11 mouse cellular contexts compared by ENCODE assay signal in the genomic region with DNA sequence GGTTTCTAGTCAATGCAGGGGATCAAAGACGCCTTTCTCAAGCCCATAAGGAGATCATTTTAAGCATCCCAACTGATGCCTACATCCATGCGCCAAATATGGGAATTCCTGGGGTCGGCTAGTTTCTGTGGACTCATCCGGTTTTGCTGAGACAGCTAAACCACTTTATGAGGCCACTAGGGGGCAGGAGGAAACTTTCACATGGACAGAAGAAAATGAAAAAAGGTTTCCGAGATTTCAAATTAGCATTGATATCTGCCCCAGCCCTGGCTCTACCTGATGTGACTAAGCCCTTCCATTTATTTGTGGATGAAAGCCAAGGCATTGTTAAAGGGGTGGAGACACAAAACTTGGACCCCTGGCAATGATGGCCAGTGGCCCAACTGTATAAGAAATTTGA. TPM values are rescaled to one million over a fixed set of nuclear protein-coding genes. Genes with fewer than 3 reads are reported as not detected.
DNase-seq lines count a peak whose midpoint lies in the region; ATAC-seq and TF ChIP-seq lines count a peak whose summit lies in the region.
"Had no signal": no experiment of that assay in that cellular context is flagged by ENCODE, and none has a peak within 500 bp of the region (broad histone marks: within the 10 kb centered on the region; RNA-seq: fewer than 3 reads in every experiment).

No protein-coding gene starts in this region.

- no peaks in the 10 kb centered on the region for H3K9me3 ChIP-seq in intestine, postnatal 0 days (ENCODE audit: control insufficient read depth)
- H3K9me3 ChIP-seq in intestine, embryonic 15.5 days: no peaks in the 10 kb centered on the region
- H3K9me3 ChIP-seq in forebrain, embryonic 15.5 days: no peaks in the 10 kb centered on the region
- H3K9me3 ChIP-seq: embryonic facial prominence, embryonic 15.5 days had no signal

- ATAC-seq in intestine, postnatal 0 days: no peak
- ATAC-seq in intestine, embryonic 15.5 days: no peak
- peak; percentile 52 for ATAC-seq in Patski
- ATAC-seq in neutrophil, adult 5-6 weeks (ENCODE audit: extremely low read depth, insufficient number of reproducible peaks, low FRiP score, poor library complexity, severe bottlenecking): peak; percentile 42; the same call in 1 of the 2 replicates
- no peak for ATAC-seq in forebrain, embryonic 15.5 days (replicated peaks)

- H3K4me3 ChIP-seq in intestine, postnatal 0 days (ENCODE audit: low read depth, low read length): no peak overlapping the region
- H3K4me3 ChIP-seq in intestine, embryonic 15.5 days (replicated peaks): no peak overlapping the region
- no peak overlapping the region for H3K4me3 ChIP-seq in forebrain, embryonic 15.5 days
- H3K4me3 ChIP-seq: embryonic facial prominence, embryonic 15.5 days; limb, embryonic 13.5 days had no signal

- H3K27me3 ChIP-seq in intestine, postnatal 0 days (replicated peaks; ENCODE audit: control insufficient read depth, insufficient read depth, low read length): no peaks in the 10 kb centered on the region
- H3K27me3 ChIP-seq in intestine, embryonic 15.5 days (replicated peaks): no peaks in the 10 kb centered on the region
- H3K27me3 ChIP-seq in Patski: no peaks in the 10 kb centered on the region
- no peaks in the 10 kb centered on the region for H3K27me3 ChIP-seq in forebrain, embryonic 15.5 days
- H3K27me3 ChIP-seq: embryonic facial prominence, embryonic 15.5 days; limb, embryonic 13.5 days had no signal

- peak; percentile 77 for TF ChIP-seq CTCF in intestine, postnatal 0 days (IDR thresholded peaks at IDR 0.05; ENCODE audit: low read depth)
- TF ChIP-seq CTCF in Patski (IDR thresholded peaks at IDR 0.05): peak; percentile 89

- CTCF ChIA-PET in Patski (lab: Charles Lee): no interaction called here

- H3K4me1 ChIP-seq in intestine, postnatal 0 days (replicated peaks; ENCODE audit: control insufficient read depth, insufficient read depth, low read length): no peaks in the 10 kb centered on the region
- 0 out of 2 replicates have a peak, but pooled peaks cover 5% of the 10 kb centered on the region for H3K4me1 ChIP-seq in intestine, embryonic 15.5 days (replicated peaks)
- no peaks in the 10 kb centered on the region for H3K4me1 ChIP-seq in forebrain, embryonic 15.5 days
- H3K4me1 ChIP-seq: limb, embryonic 13.5 days had no signal

- H3K27ac ChIP-seq in intestine, postnatal 0 days (ENCODE audit: low read depth, low read length): no peak overlapping the region
- H3K27ac ChIP-seq in intestine, embryonic 15.5 days: no peak overlapping the region
- no peak overlapping the region for H3K27ac ChIP-seq in forebrain, embryonic 15.5 days (replicated peaks)
- H3K27ac ChIP-seq: embryonic facial prominence, embryonic 15.5 days; limb, embryonic 13.5 days had no signal

- in situ Hi-C loops in Patski (cut with MboI; ENCODE audit: low pct_unique_long_range_greater_than_20kb): no loop called here

- POLR2A ChIA-PET in Patski (lab: Charles Lee): no interaction called here

- WGBS in intestine, postnatal 0 days: 19% methylated on average over 5 of the region's 5 CpGs
- 21% methylated on average over 5 of the region's 5 CpGs for WGBS in intestine, embryonic 15.5 days
- WGBS in forebrain, embryonic 15.5 days: 25% methylated on average over 5 of the region's 5 CpGs

- no peak overlapping the region for H3K9ac ChIP-seq in intestine, postnatal 0 days (ENCODE audit: low read depth, low read length)
- H3K9ac ChIP-seq in intestine, embryonic 15.5 days: no peak overlapping the region
- no peak overlapping the region for H3K9ac ChIP-seq in forebrain, embryonic 15.5 days (replicated peaks)
- H3K9ac ChIP-seq: embryonic facial prominence, embryonic 15.5 days; limb, embryonic 13.5 days had no signal

- H3K36me3 ChIP-seq in intestine, postnatal 0 days (ENCODE audit: control insufficient read depth, insufficient read depth): no peaks in the 10 kb centered on the region
- no peaks in the 10 kb centered on the region for H3K36me3 ChIP-seq in intestine, embryonic 15.5 days
- H3K36me3 ChIP-seq in forebrain, embryonic 15.5 days: no peaks in the 10 kb centered on the region
- H3K36me3 ChIP-seq: embryonic facial prominence, embryonic 15.5 days had no signal

- 0 out of 2 replicates have a peak overlapping the region, but pooled peaks have one; percentile 21 for H3K4me2 ChIP-seq in intestine, postnatal 0 days (replicated peaks; ENCODE audit: low read depth)
- no peak overlapping the region for H3K4me2 ChIP-seq in intestine, embryonic 15.5 days (replicated peaks)
- H3K4me2 ChIP-seq in forebrain, embryonic 15.5 days (replicated peaks): no peak overlapping the region
- H3K4me2 ChIP-seq: embryonic facial prominence, embryonic 15.5 days; limb, embryonic 13.5 days had no signal

- DNase-seq in CD4-positive helper T cell, adult 2 months (ENCODE audit: low read depth, low spot score): peak; percentile 45
- DNase-seq in Patski (ENCODE audit: low read depth, low spot score): no peak
- peak; percentile 27 for DNase-seq in embryo, embryonic 11.5 days (ENCODE audit: low read depth, low spot score)
- DNase-seq in layer of hippocampus, postnatal 10 days (ENCODE audit: low spot score in 2 of 2): peak; percentile 47 to 58

RNA-seq across cellular contexts. Expression of a gene that starts 15.5 kb away (rescaled TPM):
- polyA plus RNA-seq in intestine, postnatal 0 days (2015; fragmentation: Nextera tagmentation; extraction: Ambion mirVana): 4.9 and 5.0 TPM in 2 replicates
- polyA plus RNA-seq in intestine, embryonic 15.5 days (2015; fragmentation: Nextera tagmentation; extraction: Ambion mirVana): 7.6 and 8.1 TPM in 2 replicates
- 13.8 TPM for polyA plus RNA-seq in Patski (2021)
- total RNA-seq in layer of hippocampus, postnatal 10 days (2021): 10 to 100 TPM; 48.7 to 51.0 TPM
- 43.8 and 45.3 TPM in 2 replicates for total RNA-seq in neutrophil, adult 5-6 weeks (2017)
- polyA plus RNA-seq in forebrain, embryonic 15.5 days (2015; fragmentation: Nextera tagmentation; extraction: Ambion mirVana): 20.2 and 20.5 TPM in 2 replicates

RNA-seq across cellular contexts. Expression of a gene that starts 53.1 kb away (rescaled TPM):
- 29.7 and 32.5 TPM in 2 replicates for polyA plus RNA-seq in intestine, postnatal 0 days (2015; fragmentation: Nextera tagmentation; extraction: Ambion mirVana)
- 40.5 and 46.4 TPM in 2 replicates for polyA plus RNA-seq in intestine, embryonic 15.5 days (2015; fragmentation: Nextera tagmentation; extraction: Ambion mirVana)
- 42.0 TPM for polyA plus RNA-seq in Patski (2021)
- 10 to 100 TPM; 48.8 to 53.9 TPM for total RNA-seq in layer of hippocampus, postnatal 10 days (2021)
- total RNA-seq in neutrophil, adult 5-6 weeks (2017): 52.7 and 58.3 TPM in 2 replicates
- polyA plus RNA-seq in forebrain, embryonic 15.5 days (2015; fragmentation: Nextera tagmentation; extraction: Ambion mirVana): 23.9 and 27.4 TPM in 2 replicates

RNA-seq across cellular contexts. Expression of a gene that starts 56.1 kb away (rescaled TPM):
- not detected in 2 replicates for polyA plus RNA-seq in intestine, postnatal 0 days (2015; fragmentation: Nextera tagmentation; extraction: Ambion mirVana)
- not detected in 2 replicates for polyA plus RNA-seq in intestine, embryonic 15.5 days (2015; fragmentation: Nextera tagmentation; extraction: Ambion mirVana)
- not detected for polyA plus RNA-seq in Patski (2021)
- under 1 TPM; 0.04 to 0.18 TPM for total RNA-seq in layer of hippocampus, postnatal 10 days (2021)
- total RNA-seq in neutrophil, adult 5-6 weeks (2017): not detected in 2 replicates
- polyA plus RNA-seq in forebrain, embryonic 15.5 days (2015; fragmentation: Nextera tagmentation; extraction: Ambion mirVana): not detected in 2 replicates
- polyA plus RNA-seq: stomach, embryonic 14.5 days had no signal

Comparison
In these comparisons a context has a peak if more than half of its experiments do, and no peak if none do; other contexts are left out.
1. ATAC-seq: peak in Patski (single experiment) and neutrophil, adult 5-6 weeks (single experiment); none in intestine, postnatal 0 days (single experiment), intestine, embryonic 15.5 days (single experiment) and forebrain, embryonic 15.5 days (single experiment).